Mouse (Mus musculus) megakaryocyte-erythroid progenitor cell, adult 5-6 weeks (primary cell): ENCODE measurements around the gene Prdm15. TPM values are rescaled to one million over a fixed set of nuclear protein-coding genes. Genes with fewer than 3 reads are reported as not detected.

Source experiments
- ATAC-seq: replicated peaks from 2 replicates; pipeline ENCODE4 v1.8.0; 2016; ENCODE audit warnings: mild to moderate bottlenecking, inconsistent platforms; ENCODE audit not compliant: severe bottlenecking, poor library complexity, low FRiP score, low TSS enrichment
- total RNA-seq, 2 experiments: library from RNA; stranded (forward) in 1 of 2; stranded (reverse) in 1 of 2; fragments of 200-1000, 215-1000 nt in 1 of 2; fragments of >200 nt in 1 of 2; fragmentation: Nextera tagmentation in 1 of 2; gene quantifications; 2 replicates each; pipeline ENCODE4 v1.2.3; 2014 to 2017

The Prdm15 gene
- 28.6 and 37.8 TPM in 2 replicates for total RNA-seq (2014; fragmentation: Nextera tagmentation)
- 9.7 and 13.4 TPM in 2 replicates for total RNA-seq (2017)

DNA sequence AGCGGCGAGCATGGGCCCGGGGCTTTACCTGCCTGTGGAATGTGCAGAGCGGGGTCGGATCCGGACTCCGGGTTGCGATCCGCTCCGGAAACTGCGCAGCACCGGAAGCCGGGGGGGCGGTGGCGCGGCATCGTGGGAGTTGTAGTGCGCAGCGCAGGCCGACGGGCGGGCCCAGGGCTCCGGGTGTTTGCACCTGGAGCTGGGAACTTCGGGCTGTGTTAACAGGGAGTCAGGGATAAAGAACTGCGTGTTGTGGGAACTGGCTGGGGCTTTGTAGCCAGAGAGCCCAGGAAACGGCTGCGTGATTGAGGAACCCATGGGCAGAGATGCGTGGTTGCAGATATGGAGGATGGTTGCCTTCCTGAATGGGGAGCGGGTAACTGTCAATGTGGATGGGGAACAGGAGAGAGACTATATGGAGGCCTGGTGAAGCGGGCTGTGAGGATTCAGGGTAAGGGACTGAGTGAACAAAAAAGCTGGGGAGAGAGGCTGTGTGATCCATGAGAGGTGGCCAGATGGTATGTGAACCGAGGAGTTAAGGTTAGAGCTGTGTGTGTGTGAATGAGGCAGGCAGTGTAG is at the start of gene Prdm15:
Gene Prdm15 (minus strand): TSS at position 110 of the 579 bp plus-strand sequence.
- ATAC-seq, result peak; percentile 64

DNA sequence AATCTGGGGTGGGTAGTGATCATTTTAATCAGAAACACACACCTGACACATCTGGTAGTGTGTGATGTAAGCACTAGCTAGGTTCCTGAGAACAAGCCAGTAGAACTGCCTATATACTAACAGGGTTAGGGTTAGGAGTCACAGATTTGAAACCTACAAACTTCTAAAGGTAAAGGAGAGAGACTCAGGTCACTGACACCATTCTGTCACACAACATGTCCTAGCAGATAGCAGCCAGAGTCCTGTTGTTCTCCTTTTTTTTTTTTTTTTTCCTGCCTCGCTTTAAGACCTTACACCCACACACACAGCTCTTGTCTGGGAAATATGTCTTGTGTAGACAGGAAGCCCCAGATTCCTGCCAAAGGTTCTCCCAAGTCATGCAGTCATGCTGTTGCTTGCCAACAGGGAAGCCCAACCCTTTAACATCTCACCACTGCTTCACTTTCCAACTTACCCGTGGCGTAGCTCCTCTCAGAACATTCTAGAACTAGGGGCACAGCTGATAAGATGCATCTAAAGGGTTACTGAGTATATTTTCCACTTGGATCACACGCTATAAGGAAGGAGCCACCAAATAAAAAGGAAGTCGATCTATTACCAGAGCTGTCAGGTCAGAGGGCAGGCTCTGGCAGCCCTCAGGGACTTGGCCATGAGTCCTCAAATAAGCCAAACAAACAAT is 45.8 kb upstream of the Prdm15 start:
- ATAC-seq, result peak; percentile 54; the same call in 1 of the 2 replicates

DNA sequence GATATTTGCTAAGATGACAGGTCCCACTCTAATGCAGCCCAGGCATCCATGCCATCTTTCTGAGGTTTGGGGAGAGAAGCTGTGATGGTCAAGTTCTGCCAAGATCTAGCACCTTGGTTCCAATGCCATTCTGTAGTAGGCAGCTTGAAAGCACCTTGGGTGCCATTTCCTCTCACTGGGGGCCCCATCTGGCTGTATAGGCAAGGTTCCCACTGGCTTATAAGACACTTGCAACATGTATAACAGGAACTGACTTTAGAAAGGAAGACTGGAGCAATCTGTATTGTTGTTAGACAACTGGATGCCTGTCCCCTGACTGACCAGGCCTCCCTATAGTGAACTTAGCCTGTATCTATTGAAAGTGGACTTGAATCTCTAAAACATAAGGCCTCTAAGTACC is 36.1 kb upstream of the Prdm15 start:
- ATAC-seq, result no peak

DNA sequence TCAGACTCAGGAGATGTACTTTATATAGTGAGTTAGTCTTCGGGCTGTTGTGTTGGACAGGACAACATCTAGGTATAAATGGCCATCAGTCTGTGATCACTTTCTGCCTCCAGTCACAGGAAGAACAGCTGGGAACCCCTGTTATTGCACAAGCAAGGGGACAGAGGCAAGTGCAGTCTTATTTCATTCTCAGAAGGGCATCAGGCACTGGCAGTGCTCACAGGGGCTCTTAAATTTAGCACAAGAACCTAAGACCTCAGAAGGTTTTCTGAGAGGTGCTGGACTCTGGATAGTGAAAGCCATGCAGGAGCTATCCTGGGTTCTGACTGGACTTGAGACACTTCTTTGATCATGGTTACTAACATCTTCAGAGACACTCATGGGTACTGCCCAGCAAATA is 32.0 kb upstream of the Prdm15 start:
- ATAC-seq, result no peak

DNA sequence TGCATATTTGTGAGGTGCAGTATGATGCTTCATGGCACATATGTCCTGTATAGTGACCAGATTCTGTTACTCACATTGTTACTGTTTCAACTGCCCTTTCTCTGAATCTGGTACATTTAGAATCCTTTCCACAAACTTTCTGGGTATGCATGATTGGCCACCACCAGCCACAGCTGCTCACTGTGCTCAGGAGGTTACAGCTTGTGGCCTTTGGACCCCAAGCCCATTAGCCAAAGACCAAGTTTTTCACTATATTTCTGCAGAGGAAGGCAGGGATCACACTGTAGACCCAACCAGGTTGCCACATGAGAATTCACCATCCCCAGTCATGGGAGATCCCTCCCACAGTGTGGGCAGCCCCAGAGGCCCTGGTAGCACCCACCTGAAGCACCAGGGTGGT is 31.2 kb upstream of the Prdm15 start:
- no peak for ATAC-seq

DNA sequence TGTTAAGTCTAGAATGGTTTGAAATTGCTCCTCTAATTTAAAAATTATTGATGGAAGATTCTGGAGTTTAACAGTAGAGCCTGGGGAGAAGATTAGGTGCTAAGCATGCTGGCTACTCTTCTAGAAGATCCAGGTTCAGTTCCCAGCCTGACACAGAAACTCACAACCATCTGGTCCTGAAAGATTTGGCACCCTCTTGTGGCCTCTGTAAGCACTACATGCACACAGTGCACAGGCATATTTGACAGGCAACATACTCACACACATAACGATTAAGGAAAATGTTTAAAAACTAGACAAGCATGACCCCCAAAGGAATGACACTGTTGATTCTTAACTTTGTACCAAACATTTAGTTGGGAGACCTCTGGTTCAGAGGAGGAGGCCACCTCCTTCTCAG is 27.5 kb upstream of the Prdm15 start:
- peak; percentile 84 for ATAC-seq

DNA sequence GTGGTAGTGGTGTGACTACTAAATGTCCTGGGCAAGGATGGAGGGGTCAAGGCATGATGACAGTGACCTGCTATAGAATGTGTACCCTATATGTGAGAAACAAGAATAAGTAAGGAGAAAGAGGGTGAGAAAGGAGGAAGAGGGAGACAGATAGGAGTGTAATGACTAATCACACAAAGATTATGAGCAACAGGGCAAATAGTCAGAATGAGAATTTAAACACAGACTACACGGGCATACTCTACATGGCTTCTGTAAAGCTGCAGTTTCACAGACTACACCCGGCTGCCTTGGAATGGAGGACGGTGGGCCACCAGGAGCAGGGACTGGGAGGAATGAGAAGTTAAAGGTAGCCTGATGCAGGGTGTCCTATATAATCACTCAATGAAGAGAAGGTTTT is 25.9 kb upstream of the Prdm15 start:
- ATAC-seq, result no peak

DNA sequence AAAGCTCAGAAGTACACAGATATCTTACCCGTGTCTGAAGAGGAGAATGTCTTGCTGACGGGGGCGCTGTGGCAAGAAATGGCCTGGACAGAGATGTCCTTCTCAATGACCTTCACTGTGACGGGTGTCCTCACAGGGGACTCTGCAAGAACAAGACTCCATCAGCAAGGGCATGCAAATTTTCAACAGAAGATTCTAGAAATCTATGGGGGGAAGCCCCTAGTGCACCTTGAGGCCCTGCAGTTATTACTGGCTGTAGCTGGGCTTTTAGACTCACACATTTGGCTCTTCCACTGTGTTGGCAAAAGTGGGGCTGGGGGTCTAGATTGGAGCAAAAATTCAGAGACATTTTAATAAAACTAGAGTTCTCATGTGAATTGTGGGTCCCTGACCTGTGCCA is 23.5 kb upstream of the Prdm15 start:
- no peak for ATAC-seq

DNA sequence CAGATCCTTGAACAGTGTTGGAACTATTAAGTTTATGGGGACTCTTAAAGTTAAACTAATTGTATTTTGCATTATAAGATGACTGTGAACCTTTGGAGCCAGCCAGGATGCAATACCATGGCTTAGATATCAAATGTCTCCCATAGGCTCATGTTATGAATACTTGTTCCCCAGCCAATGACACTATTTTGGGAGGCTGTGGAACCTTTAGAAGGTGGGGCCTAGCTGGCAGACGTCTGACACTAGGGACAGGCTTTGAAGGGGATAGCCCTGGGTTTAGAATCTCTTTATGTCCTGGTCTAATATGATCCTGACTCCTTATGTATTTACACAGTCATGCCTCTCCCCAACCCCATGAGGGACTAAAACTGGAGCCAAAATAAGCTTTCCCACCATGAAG is 22.7 kb upstream of the Prdm15 start:
- no peak for ATAC-seq

DNA sequence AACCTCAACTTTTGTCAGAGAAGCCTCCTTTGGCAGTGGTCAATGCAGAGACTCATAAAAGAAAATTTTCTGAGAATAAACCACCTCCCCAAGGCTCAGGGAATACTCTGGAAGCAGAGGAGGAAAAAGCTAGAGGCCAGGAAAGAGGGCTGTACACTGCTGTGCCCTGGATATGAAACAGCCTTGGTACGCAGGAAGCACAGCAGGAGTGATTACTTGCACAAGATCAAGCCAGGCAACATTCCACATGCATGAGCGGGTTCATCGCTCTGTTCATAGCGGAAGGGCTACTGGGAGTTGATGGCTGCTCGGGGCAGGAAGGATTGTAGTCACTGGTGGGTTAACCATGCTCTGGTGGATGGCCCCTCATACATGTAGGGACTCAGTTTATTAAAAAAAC is 21.0 kb upstream of the Prdm15 start:
- no peak for ATAC-seq

DNA sequence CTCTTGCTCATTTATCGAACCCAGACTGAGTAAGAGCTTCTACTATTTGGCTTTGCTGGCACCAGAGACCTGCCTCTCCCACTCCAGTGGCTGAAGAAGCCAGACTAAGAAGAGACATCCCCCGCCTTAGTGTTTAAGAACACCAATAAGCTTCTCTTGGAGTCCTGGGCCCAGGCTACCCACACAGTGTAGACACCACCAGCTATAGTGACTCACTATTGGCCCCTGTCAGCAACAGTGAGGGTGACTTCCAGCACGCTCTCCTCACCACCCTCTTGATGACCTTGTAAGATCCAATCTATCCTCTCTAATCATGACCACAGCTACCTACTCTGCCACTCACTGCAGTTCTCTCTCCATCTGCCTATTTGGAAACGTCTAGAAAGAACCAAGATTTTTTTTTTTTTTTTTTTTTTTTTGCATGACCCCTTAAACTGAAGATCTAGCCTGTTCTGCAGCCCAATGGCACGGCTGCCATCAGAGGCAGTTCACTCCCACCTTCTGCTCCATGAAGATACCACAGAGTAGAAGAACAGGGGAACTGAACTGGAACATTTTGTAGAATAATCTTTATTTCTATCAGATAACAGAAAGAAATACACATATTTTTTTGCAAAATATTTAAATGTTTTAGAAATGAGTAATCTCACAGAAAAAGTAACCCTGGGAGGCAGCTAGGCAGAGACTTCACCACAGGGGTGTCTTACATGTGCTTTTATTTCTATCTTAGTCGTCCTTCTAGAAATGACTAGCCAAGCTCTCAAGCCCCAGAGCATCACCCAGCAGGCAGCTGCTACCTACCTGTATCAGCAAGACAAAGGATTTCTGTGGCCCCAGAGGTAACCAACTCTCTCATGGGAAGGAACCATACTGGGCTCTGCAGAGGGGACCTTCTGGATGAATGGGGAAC is 17.8 kb upstream of the Prdm15 start:
- ATAC-seq, result no peak

DNA sequence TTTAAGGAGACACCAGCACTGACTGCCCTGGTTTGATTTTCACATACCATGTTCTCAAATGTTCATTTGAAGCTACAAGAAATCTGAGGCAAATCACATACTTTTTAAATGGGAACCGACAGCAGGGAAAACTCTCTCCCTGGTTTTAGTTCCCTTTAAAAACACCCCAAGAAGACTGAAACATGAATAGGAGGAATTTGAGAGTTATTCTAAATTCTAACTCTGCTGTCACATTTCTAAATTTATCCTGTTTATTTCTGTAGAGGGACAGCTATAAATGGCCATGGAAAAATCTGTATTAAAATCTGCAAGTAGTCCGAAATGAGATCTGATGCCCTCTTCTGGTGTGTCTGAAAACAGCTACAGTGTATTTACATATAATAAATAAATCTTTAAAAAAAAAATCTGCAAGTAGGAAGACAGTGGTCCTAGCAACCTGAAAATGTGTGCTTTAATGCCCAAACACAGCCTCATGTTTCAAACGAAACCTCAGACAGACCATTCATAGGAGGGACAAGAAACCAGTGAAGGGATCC is 12.3 kb upstream of the Prdm15 start:
- ATAC-seq, result no peak

DNA sequence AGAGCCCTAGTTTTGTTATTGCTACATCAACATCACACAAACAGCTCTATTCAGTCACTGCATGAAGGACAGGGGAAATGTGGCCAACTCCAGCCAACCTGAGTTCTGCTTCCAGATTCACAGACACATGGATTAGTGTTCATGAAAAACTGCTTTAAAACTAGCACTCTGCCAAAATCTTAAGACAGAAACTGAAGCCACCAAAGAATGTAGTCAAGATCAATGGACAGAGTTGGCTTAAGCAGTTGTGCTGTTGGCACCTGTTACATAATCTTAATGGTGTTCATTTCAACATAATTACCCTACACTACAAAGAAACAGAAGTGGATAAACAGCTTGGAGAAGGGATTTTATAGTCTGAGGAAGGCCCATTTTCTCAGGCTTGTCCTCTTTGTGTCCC is 4.4 kb upstream of the Prdm15 start:
- ATAC-seq, result no peak

DNA sequence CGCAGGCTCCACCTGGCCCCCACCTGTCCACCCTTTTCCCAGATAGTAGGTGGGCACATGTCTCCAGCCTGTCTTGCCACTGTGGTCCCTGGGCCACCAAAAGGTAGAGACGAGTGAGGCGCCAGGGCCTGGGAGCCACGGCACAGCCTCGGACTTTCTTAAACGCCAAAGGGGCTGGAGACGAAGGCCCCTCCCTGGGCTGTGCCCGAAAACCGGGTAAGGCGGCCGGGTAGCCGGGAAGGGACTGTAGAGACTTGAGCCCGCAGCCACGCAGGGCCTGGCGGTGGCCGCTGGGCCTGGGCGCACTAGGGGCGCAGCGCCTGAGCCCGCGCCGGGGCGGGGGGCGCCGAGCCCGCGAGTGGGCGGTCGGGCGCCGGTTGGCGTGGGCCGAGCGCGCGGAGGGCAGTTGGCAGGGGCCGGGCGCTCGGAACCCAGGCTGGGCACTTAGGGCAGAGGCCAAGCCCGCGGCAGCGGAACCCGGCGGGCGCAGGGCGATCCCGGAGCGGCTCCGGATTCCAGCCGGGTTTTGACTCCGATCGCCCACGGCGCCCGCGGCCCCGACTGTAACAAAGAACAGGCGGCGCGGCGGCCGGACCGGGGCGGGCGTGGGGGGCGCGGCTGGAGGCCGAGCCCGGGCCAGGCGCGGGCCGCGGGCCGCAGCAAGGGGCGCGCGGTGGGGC is 449 bp downstream of the Prdm15 start:
- peak; percentile 74 for ATAC-seq

DNA sequence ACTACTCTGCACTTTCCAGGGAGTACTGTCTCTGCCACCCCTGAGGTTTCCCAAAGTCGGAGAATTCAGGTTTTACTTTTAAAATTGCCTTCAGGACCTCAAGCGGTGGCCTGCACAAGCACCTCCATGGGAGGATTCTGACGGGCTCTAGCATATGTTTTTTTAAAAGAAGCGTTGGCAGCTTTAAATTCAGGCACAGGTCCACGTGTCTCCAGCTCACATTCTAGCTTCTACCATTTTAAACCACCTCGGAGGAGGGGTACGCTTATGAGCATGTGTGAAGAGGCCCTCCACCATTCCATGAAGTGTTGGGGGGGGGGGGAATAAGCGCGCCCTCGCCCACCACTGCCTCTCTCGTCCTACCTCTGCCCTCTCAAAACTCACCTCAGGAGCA is 986 bp downstream of the Prdm15 start:
- peak; percentile 37 for ATAC-seq

DNA sequence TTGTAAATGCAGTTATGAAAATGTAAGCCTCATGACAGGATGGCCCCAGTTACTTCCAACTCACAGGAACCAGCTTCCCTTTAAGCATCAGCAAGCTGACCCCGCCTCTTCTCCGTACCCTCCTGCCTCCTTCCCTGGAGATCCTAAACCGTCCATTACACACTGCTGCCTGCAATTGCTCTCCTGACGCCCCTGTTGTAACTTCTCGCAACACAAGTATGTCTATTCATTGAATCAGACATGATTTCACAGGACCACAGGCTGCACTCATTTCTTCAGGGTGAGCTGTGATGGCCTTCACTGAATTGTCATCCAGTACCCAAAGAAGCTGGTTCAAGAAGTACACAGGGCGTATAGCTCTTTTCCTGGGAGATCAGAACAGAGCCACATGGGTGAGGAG is 2.8 kb downstream of the Prdm15 start:
- no peak for ATAC-seq

DNA sequence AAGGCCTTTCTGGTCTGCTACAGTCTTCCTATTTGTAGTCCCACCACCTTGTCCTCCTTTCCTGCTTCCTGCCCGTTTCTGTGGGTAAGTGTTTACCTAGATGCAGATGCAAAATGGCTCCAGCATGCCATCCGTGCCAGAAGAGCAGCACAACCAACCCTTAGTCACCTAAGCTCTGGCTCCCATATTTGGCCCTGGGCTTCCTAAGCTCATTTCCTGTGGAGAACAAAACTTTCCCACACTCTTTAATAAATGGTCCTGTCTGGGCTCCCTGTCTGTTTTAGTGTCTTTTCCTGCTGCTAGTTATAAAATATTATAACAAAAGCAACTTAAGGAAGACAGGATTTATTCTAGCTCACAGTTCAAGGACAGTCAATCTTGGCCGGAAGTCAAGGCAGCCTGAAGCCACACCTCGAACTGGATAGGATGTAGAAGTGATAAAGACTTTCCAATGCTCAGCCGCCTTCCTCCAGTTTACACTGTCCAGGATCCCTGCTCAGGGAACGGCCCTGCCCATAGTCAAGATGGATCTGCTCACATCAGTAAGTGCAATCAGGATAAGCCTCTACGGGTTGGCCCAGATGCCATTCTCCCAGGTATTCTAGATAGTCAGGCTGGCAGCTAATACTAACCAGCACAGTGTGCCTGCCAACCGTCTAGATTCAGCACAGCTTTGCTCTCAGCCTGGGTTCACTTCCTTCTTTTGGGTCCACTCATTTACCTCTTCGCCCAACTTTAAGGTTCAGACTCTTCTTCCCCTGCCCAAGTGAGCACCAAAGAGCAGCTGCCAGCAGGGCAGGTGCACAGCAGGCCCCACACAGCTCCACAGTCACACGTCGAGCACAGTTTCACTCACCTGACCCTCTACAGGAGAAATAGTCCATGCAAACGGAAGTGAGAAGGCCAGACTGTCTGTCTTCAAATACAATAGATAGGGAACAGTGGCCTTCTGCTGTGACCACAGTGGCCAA is 6.4 kb downstream of the Prdm15 start:
- ATAC-seq, result no peak

DNA sequence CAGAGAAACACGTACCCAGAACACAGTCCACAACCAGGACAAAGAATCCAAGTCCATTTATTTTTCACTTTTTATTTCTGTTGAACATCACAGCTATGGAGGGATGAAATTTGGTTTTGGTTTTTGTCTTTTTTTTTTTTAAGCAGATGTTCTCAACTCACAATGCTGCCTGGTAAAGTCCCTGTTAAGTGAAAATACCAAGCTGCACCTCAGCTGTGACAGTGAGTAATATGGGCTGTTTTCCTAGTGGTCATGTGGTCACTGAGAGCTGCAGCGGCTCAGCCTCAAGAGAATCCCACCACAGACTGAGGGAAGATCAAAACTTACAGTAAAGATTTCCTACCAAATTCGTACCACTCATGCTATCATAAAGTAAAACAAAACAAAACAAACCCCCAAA is 19.5 kb downstream of the Prdm15 start:
- no peak for ATAC-seq

DNA sequence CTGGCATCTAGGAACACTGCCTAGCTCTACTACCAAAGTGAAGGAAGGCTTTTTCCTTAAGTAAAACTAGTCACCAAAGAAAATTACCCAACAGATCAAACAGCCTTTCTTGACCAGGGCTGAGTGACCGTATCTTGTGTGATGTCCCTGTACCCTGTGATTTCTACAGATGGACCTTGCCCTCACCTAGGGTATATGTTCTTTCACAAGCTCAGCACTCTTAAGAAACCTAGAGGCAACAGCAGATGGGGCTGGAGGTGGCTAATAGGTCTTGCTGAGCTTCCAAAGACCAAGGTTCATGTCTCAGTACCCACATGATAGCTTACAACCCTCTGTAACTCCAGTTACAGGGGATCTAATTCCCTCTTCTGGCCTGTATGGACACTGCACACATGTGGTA is 23.4 kb downstream of the Prdm15 start:
- ATAC-seq, result no peak
